20 mouse cellular contexts compared by ENCODE assay signal in genomic region chr9:73670040-73670439, GRCm38 (mm10).
"Had no signal": no experiment of that assay in that cellular context is flagged by ENCODE, and none has a peak within 500 bp of the region (broad histone marks: within the 10 kb centered on the region; RNA-seq: fewer than 3 reads in every experiment).

No protein-coding gene starts in this region.

- H3K27me3 ChIP-seq: intestine, embryonic 15.5 days; liver, embryonic 13.5 days; megakaryocyte, embryonic 14.5 days; midbrain, embryonic 13.5 days; neural tube, embryonic 13.5 days had no signal

- H3K4me1 ChIP-seq: intestine, embryonic 15.5 days; kidney, embryonic 15.5 days; liver, embryonic 13.5 days; megakaryocyte, embryonic 14.5 days; midbrain, embryonic 10.5 days; midbrain, embryonic 13.5 days; neural tube, embryonic 13.5 days had no signal

- ATAC-seq: intestine, embryonic 15.5 days; midbrain, embryonic 13.5 days; midbrain, embryonic 16.5 days had no signal

- H3K9me3 ChIP-seq: intestine, embryonic 15.5 days; kidney, embryonic 15.5 days; liver, embryonic 13.5 days; megakaryocyte, embryonic 14.5 days; midbrain, embryonic 10.5 days; midbrain, embryonic 13.5 days; neural tube, embryonic 13.5 days had no signal

- DNase-seq: kidney, adult 11 months; kidney, adult 8-10 months; kidney, postnatal 25 days; layer of hippocampus, adult 9-11 months; liver, embryonic 13.5 days; lung, postnatal 10 days; retina, postnatal 1 day; thymus, adult 2 months; thymus, postnatal 14 days; thymus, postnatal 4 days had no signal

- H3K4me3 ChIP-seq: intestine, embryonic 15.5 days; kidney, embryonic 15.5 days; layer of hippocampus, adult 2 months; left cerebral cortex, adult 2 months; liver, embryonic 13.5 days; megakaryocyte, embryonic 14.5 days; midbrain, embryonic 10.5 days; midbrain, embryonic 13.5 days; myocyte; neural tube, embryonic 13.5 days had no signal

- H3K4me2 ChIP-seq: intestine, embryonic 15.5 days; kidney, embryonic 15.5 days; liver, embryonic 13.5 days; midbrain, embryonic 13.5 days; neural tube, embryonic 13.5 days had no signal

- H3K9ac ChIP-seq: intestine, embryonic 15.5 days; kidney, embryonic 15.5 days; liver, embryonic 13.5 days; midbrain, embryonic 13.5 days; neural tube, embryonic 13.5 days had no signal

- H3K27ac ChIP-seq: intestine, embryonic 15.5 days; kidney, embryonic 15.5 days; layer of hippocampus, adult 2 months; left cerebral cortex, adult 2 months; liver, embryonic 13.5 days; midbrain, embryonic 10.5 days; midbrain, embryonic 13.5 days; neural tube, embryonic 13.5 days had no signal

- H3K36me3 ChIP-seq: intestine, embryonic 15.5 days; kidney, embryonic 15.5 days; liver, embryonic 13.5 days; midbrain, embryonic 10.5 days; midbrain, embryonic 13.5 days; neural tube, embryonic 13.5 days had no signal
